In the genomic region with DNA sequence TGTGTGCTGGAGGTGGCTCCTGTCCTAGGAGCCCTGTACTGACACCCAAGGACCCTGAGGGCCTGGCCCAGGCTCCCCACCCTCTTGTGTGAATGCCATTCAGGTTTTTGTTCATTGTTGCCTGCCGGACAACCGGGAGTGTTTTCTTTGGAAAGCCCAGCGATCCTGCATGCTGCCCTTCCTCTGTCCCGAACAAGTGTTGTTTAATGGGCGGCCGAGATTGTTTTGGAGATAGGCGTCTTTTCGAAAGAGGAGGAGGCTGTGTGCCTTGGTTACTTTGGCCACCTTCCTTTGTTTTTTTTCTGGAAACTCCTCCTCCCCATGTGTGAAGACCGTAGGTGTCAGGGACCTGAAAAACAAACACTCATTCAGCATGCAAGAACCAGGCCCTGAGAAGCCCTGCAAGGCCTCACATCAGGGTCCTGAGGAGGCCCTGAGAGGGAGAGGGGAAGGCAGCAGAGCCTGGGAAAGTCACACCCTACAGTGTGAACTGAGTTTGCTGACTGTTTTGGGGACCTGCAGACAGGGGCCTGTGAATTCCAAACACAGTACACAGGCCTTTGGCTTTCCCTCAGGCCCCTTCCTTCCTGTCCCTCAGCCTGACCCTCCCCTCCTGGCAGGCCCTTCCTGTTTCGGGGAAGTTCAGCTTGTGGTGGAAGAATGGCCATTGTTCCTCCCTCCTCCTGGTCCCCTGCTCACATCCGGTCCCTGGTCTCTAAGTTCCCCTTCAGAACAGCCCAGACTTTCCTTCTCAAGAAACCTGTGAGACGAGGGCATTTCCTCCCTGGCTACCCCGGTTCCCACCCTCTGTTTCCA, we compare ENCODE assay signal across 8 mouse cellular contexts.
A peak's percentile ranks its signal among the peaks of the same experiment; 100 is the strongest.
DNase-seq lines count a peak whose midpoint lies in the region; ATAC-seq and TF ChIP-seq lines count a peak whose summit lies in the region.

No protein-coding gene starts in this region.

- peaks cover 14% of the 10 kb centered on the region for H3K4me1 ChIP-seq in intestine, embryonic 16.5 days (ENCODE audit: control insufficient read depth, insufficient read depth, low read length)
- H3K4me1 ChIP-seq in liver, postnatal 0 days (ENCODE audit: insufficient read depth), result peaks cover 42% of the 10 kb centered on the region
- no peaks in the 10 kb centered on the region for H3K4me1 ChIP-seq in stomach, embryonic 14.5 days (ENCODE audit: control insufficient read depth, insufficient read depth, low read length)

- 50% methylated on average over 13 of the region's 13 CpGs for WGBS in intestine, embryonic 16.5 days
- 28% methylated on average over 13 of the region's 13 CpGs for WGBS in liver, postnatal 0 days (ENCODE audit: insufficient replicate concordance)
- WGBS in stomach, embryonic 14.5 days, result 32% methylated on average over 13 of the region's 13 CpGs

- DNase-seq in frontal cortex, postnatal 36 days (ENCODE audit: low spot score in 2 of 2), result no peak
- DNase-seq in liver, postnatal 0 days, result peak; percentile 66
- no peak for DNase-seq in cerebellum, adult 11-12 months

- H3K27ac ChIP-seq in intestine, embryonic 16.5 days (ENCODE audit: low read length), result peak overlapping the region; percentile 72
- H3K27ac ChIP-seq in liver, postnatal 0 days (ENCODE audit: low read depth), result peak overlapping the region; percentile 97
- peak overlapping the region; percentile 61; the same call in 1 of the 2 replicates for H3K27ac ChIP-seq in stomach, embryonic 14.5 days (ENCODE audit: low read length)

- ATAC-seq in frontal cortex, adult (ENCODE audit: low TSS enrichment), result peak; percentile 22; the same call in 1 of the 2 replicates
- ATAC-seq in activated CD4-positive, CD25-positive, alpha-beta regulatory T cell, adult 4 months, result peak; percentile 51
- ATAC-seq in granulocyte monocyte progenitor cell, adult 5-6 weeks (replicated peaks; ENCODE audit: poor library complexity, severe bottlenecking), result peak; percentile 60
- ATAC-seq in intestine, embryonic 16.5 days, result peak; percentile 67
- ATAC-seq in liver, postnatal 0 days, result no peak
- peak; percentile 47; the same call in 1 of the 2 replicates for ATAC-seq in stomach, embryonic 14.5 days (ENCODE audit: insufficient number of reproducible peaks, insufficient read depth, low FRiP score, low read depth)

- H3K4me2 ChIP-seq in intestine, embryonic 16.5 days (ENCODE audit: low read depth, low read length), result no peak overlapping the region
- H3K4me2 ChIP-seq in liver, postnatal 0 days (ENCODE audit: low read depth, low read length), result no peak overlapping the region
- H3K4me2 ChIP-seq in stomach, embryonic 14.5 days (replicated peaks; ENCODE audit: low read depth, low read length), result no peak overlapping the region

- no peak overlapping the region for H3K4me3 ChIP-seq in intestine, embryonic 16.5 days (ENCODE audit: low read length)
- H3K4me3 ChIP-seq in liver, postnatal 0 days (ENCODE audit: low read depth, low read length), result no peak overlapping the region
- no peak overlapping the region for H3K4me3 ChIP-seq in stomach, embryonic 14.5 days (ENCODE audit: low read depth, low read length)

- peak; percentile 57; the same call in 1 of the 2 replicates for TF ChIP-seq EP300 in liver, postnatal 0 days (IDR thresholded peaks at IDR 0.05; ENCODE audit: low read depth)

- peak overlapping the region; percentile 53 for H3K9ac ChIP-seq in intestine, embryonic 16.5 days (ENCODE audit: low read depth, low read length)
- H3K9ac ChIP-seq in liver, postnatal 0 days (replicated peaks), result peak overlapping the region; percentile 28
- H3K9ac ChIP-seq in stomach, embryonic 14.5 days (replicated peaks; ENCODE audit: low read depth, low read length), result no peak overlapping the region

- no peaks in the 10 kb centered on the region for H3K9me3 ChIP-seq in intestine, embryonic 16.5 days (ENCODE audit: control insufficient read depth, low read length)
- H3K9me3 ChIP-seq in liver, postnatal 0 days (ENCODE audit: low read length), result no peaks in the 10 kb centered on the region
- H3K9me3 ChIP-seq in stomach, embryonic 14.5 days (ENCODE audit: control insufficient read depth, low read depth, low read length), result no peaks in the 10 kb centered on the region

- no peaks in the 10 kb centered on the region for H3K27me3 ChIP-seq in intestine, embryonic 16.5 days (replicated peaks; ENCODE audit: control insufficient read depth, insufficient read depth, low read length)
- H3K27me3 ChIP-seq in liver, postnatal 0 days (ENCODE audit: insufficient read depth, low read length), result no peaks in the 10 kb centered on the region
- no peaks in the 10 kb centered on the region for H3K27me3 ChIP-seq in stomach, embryonic 14.5 days (ENCODE audit: control insufficient read depth, insufficient read depth, low read length)

- TF ChIP-seq CTCF in liver, postnatal 0 days (IDR thresholded peaks at IDR 0.05; ENCODE audit: low read depth), result no peak

- no peaks in the 10 kb centered on the region for H3K36me3 ChIP-seq in intestine, embryonic 16.5 days (ENCODE audit: control insufficient read depth, insufficient read depth, low read length)
- no peaks in the 10 kb centered on the region for H3K36me3 ChIP-seq in liver, postnatal 0 days (replicated peaks; ENCODE audit: insufficient read depth, low read length)
- H3K36me3 ChIP-seq in stomach, embryonic 14.5 days (ENCODE audit: control insufficient read depth, insufficient read depth, low read length), result no peaks in the 10 kb centered on the region
